Mouse (Mus musculus) intestine, embryonic 14.5 days (tissue): ENCODE results near the gene Gbp10. TPM values are rescaled to one million over a fixed set of nuclear protein-coding genes. Genes with fewer than 3 reads are reported as not detected.
"Not testable (repeated sequence)": the region's sequence is repeated elsewhere in the genome, so short reads cannot be mapped to it uniquely, and the experiment has no call there.

Experiments used
- ATAC-seq: fragments of 200-750 bp; cut with Nextera tagmentation; replicated peaks from 2 replicates; pipeline ENCODE4 v1.8.0; 2017; ENCODE audit warnings: low read depth, moderate number of reproducible peaks, moderate TSS enrichment, moderate library complexity; ENCODE audit not compliant: low FRiP score, low TSS enrichment
- DNase-seq: peaks from one replicate; pipeline ENCODE4 v3.0.0-alpha.2; 2018; ENCODE audit warnings: low spot score
- H3K27ac ChIP-seq: fragments of 300-500 bp; sonication (generic); 2 replicates; pipeline ENCODE4 v1.5.1; 2014; ENCODE audit warnings: low read depth, mild to moderate bottlenecking, control low read depth
- H3K27me3 ChIP-seq: fragments of 300-500 bp; sonication (generic); replicated peaks from 2 replicates; pipeline ENCODE4 v1.6.1; 2014; ENCODE audit warnings: low read length, control low read depth; ENCODE audit not compliant: control insufficient read depth, insufficient read depth
- H3K36me3 ChIP-seq: fragments of 300-500 bp; sonication (generic); 2 replicates; pipeline ENCODE4 v1.6.1; 2014; ENCODE audit warnings: low read length, control low read depth; ENCODE audit not compliant: control insufficient read depth, insufficient read depth
- H3K4me1 ChIP-seq: fragments of 300-500 bp; sonication (generic); replicated peaks from 2 replicates; pipeline ENCODE4 v1.6.1; 2014; ENCODE audit warnings: low read length, control low read depth, mixed read lengths; ENCODE audit not compliant: control insufficient read depth, insufficient read depth
- H3K4me2 ChIP-seq: fragments of 300-500 bp; sonication (generic); 2 replicates; pipeline ENCODE4 v1.6.1; 2014; ENCODE audit warnings: low read length
- H3K4me3 ChIP-seq: fragments of 300-500 bp; sonication (generic); 2 replicates; pipeline ENCODE4 v1.5.1; 2014; ENCODE audit warnings: low read depth, low read length, control low read depth, mixed read lengths
- H3K9ac ChIP-seq: fragments of 300-500 bp; sonication (generic); 2 replicates; pipeline ENCODE4 v1.6.1; 2014; ENCODE audit warnings: mild to moderate bottlenecking, low read length
- H3K9me3 ChIP-seq: fragments of 300-500 bp; sonication (generic); 2 replicates; pipeline ENCODE4 v1.6.1; 2016; ENCODE audit warnings: low read length, control low read depth; ENCODE audit not compliant: control insufficient read depth
- WGBS: fragments of 180-500 bp; shearing (Covaris S2); extraction: QIAGEN DNeasy Blood & Tissue Kit; methylation state at CpG from one replicate; pipeline ENCODE4 v1.1.7; 2014; 5-methylcytosine and 5-hydroxymethylcytosine counted together
- polyA plus RNA-seq: library from polyadenylated mRNA; unstranded; fragments of >200 nt; fragmentation: Nextera tagmentation; extraction: Ambion mirVana; gene quantifications from 2 replicates; pipeline ENCODE4 v1.2.1, GENCODE M21; 2014

Gene Gbp10
- polyA plus RNA-seq, 1 experiment from 2014 or later, result not detected

DNA sequence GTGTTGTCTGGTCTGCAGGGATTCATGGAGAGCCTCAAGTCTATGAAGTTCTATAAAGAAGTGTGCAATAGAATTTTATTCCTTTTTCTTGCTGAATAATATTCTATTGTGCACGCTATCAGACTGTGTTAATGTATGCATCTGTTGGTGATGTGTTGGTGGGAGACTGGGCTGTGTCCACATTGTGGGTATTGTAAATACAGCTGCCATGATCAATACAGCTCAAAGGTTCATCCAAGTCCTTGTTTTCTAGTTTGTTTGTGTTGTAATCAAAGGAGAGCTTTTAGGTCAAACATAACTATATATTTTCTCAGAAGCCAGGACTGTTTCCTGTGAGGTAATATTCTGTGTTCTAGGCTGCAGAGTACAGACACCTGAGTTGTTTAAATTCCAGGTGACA, 40.2 kb downstream of the Gbp10 start:
- not testable (repeated sequence) for H3K27me3 ChIP-seq, H3K4me1 ChIP-seq, H3K9ac ChIP-seq, DNase-seq, H3K4me2 ChIP-seq, ATAC-seq, H3K4me3 ChIP-seq, H3K9me3 ChIP-seq, H3K36me3 ChIP-seq, H3K27ac ChIP-seq
- WGBS, result 97% methylated on average over 1 of the region's 1 CpGs

DNA sequence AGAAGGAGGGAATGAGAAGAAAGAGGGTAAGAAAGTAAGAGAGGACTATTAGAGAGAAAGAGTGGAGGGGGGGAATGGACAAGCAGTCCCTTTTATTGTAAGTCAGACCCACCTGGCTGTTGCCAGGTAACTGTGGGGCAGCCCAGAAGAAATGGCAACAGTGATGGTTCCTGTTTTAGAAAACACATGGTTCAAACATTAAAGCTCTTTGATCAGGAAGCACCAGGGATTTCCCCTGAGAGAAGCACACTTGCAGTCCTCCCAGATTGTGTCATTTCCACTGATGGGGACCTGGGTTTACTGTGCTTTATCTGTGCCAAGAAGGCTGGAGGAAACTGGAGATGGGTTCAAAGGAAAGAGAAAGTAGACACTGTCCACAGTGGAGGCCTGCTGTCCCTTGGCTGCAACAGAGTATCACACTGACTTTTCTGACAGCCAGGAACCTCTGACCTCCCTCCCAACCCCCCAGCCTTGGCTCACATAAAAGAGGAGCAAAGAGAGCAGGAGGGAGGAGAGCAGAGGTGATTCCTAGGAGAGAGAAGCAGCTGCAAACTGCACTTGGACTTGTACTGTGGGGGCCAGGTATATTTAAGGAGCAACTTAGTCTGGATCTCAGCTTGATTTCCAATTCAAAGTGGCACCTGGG, 41.3 kb downstream of the Gbp10 start:
- not testable (repeated sequence) for H3K27ac ChIP-seq, H3K4me2 ChIP-seq, H3K27me3 ChIP-seq, ATAC-seq, H3K4me3 ChIP-seq, H3K4me1 ChIP-seq, DNase-seq, H3K9me3 ChIP-seq, H3K9ac ChIP-seq, H3K36me3 ChIP-seq

DNA sequence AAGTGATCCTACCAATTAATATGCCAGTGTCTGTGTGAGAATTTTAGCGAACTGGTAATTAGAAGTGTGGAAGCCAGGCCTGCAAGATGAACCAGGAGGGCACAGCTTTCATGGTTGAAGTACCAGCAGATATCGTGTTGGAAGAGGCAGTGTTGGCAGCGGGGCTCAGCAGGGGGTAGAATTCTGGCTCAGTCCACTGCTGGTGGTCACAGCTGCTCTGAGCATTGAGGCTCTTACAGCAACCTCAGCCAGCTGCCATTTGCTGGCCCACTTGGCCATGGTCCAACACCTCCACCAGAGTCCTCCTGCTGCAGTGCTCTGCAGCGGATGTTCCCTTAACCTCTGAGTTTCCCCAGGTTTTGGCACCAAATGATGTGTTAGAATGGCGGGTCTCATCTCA, 43.0 kb downstream of the Gbp10 start:
- not testable (repeated sequence) for ATAC-seq

DNA sequence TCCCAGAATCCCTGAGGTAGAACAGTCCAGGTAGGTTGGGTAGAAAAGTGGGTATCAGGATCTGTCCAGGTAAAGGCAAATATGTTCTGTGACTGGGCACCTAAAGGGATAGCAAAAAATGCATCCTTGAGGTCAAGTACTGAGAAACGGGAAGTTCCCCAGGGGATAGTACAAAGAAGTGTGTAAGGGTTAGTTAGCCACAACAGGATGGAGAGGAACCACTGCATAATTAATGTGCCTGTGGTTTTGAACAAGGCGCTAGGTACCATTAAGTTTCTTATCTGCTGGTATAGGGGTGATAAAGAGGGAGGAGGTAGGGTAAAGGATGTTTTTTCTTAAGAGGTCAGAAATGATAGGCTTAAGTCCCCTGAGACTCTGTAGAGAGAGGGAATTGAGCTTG, 46.8 kb downstream of the Gbp10 start:
- not testable (repeated sequence) for DNase-seq, H3K4me3 ChIP-seq, H3K27me3 ChIP-seq, H3K9me3 ChIP-seq, H3K36me3 ChIP-seq, H3K9ac ChIP-seq, ATAC-seq, H3K4me1 ChIP-seq, H3K27ac ChIP-seq, H3K4me2 ChIP-seq
- 82% methylated on average over 2 of the region's 2 CpGs for WGBS

More for the DNA sequence above, 43.0 kb downstream of the Gbp10 start:
- H3K4me2 ChIP-seq, H3K27me3 ChIP-seq, H3K27ac ChIP-seq, H3K4me3 ChIP-seq, H3K4me1 ChIP-seq, H3K36me3 ChIP-seq, DNase-seq, H3K9me3 ChIP-seq, H3K9ac ChIP-seq: not testable (repeated sequence)
- 86% methylated on average over 5 of the region's 5 CpGs for WGBS

DNA sequence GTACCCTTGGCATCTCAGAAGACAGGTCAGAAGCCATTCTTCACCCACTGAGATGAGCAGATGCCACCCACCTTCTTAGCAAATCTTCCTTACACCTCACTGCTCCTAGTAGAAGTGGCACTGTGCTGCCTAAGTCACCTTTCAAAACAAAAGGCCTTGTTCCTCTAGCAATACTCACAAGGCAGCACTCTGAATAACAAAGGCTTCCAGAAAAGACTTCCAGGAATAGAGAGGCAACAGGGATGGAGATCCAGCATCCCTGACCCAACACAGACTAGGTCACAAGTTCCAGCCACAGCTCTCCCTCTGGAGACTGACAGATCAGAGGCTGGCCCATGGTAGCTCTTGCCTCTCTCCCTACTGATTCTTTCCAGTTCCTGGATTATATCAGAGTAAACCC, 57.9 kb downstream of the Gbp10 start:
- ATAC-seq, result no peak

More for the DNA sequence above, 57.9 kb downstream of the Gbp10 start:
- DNase-seq, result no peak
- Histone ChIP-seq H3K4me1 (no peaks in the 10 kb centered on the region), H3K27ac (no peak overlapping the region), H3K9me3 (no peaks in the 10 kb centered on the region), H3K36me3 (no peaks in the 10 kb centered on the region), H3K4me3 (no peak overlapping the region), H3K4me2 (no peak overlapping the region), H3K9ac (no peak overlapping the region), H3K27me3 (no peaks in the 10 kb centered on the region)

Other genes starting within 250 kb of the Gbp10 start
- gene Gbp9, start 100.0 kb downstream of the Gbp10 start, polyA plus RNA-seq, result 2.9 and 3.3 TPM in 2 replicates
- gene Gbp8, start 100.0 kb downstream of the Gbp10 start, polyA plus RNA-seq, result 1.6 and 2.4 TPM in 2 replicates
- gene Gbp4, start 99.9 kb downstream of the Gbp10 start, polyA plus RNA-seq, result 1.1 and 1.2 TPM in 2 replicates
- gene Gm43302, start 54.2 kb upstream of the Gbp10 start, polyA plus RNA-seq, result not detected in 2 replicates
- gene Gbp6, start 54.2 kb upstream of the Gbp10 start, polyA plus RNA-seq, result 0.96 and 1.5 TPM in 2 replicates
- gene Lrrc8b, start 176.2 kb upstream of the Gbp10 start, polyA plus RNA-seq, result 10.5 and 11.5 TPM in 2 replicates